Mouse (Mus musculus) liver, embryonic 14.5 days (tissue): ENCODE results near the gene Tmed4. TPM values are rescaled to one million over a fixed set of nuclear protein-coding genes. Genes with fewer than 3 reads are reported as not detected.

Experiments
- ATAC-seq: fragments of 200-750 bp; cut with Nextera tagmentation; 2 replicates; pipeline ENCODE4 v1.8.0; 2017; ENCODE audit warnings: moderate number of reproducible peaks, mild to moderate bottlenecking, moderate library complexity; ENCODE audit not compliant: insufficient read depth
- DNase-seq, 3 experiments: peaks; one replicate each; pipeline ENCODE4 v3.0.0-alpha.2; 2012 to 2013; ENCODE audit warnings: low read depth in 3 of 3, low spot score in 3 of 3
- H3K27ac ChIP-seq: fragments of 300-500 bp; sonication (generic); 2 replicates; pipeline ENCODE4 v1.5.1; 2014; ENCODE audit warnings: moderate library complexity, mild to moderate bottlenecking, control low read depth, inconsistent platforms
- H3K27me3 ChIP-seq: fragments of 300-500 bp; sonication (generic); 2 replicates; pipeline ENCODE4 v1.6.1; 2014; ENCODE audit warnings: mild to moderate bottlenecking, low read length, moderate library complexity; ENCODE audit not compliant: control insufficient read depth, insufficient read depth
- H3K36me3 ChIP-seq: fragments of 300-500 bp; sonication (generic); replicated peaks from 2 replicates; pipeline ENCODE4 v1.6.1; 2014; ENCODE audit warnings: low read depth; ENCODE audit not compliant: control insufficient read depth, insufficient read depth
- H3K4me1 ChIP-seq, 2 experiments: fragments of 200-500 bp in 1 of 2; fragments of 300-500 bp in 1 of 2; sonication (generic) in 1 of 2; replicated peaks; 2 replicates each; pipeline ENCODE4 v1.6.1; 2012 to 2014; ENCODE audit warnings: antibody characterized with exemption in 1 of 2, inconsistent platforms in 1 of 2, low read length in 1 of 2; ENCODE audit not compliant: control insufficient read depth in 2 of 2, insufficient read depth in 2 of 2
- H3K4me2 ChIP-seq: fragments of 300-500 bp; sonication (generic); 2 replicates; pipeline ENCODE4 v1.6.1; 2014; ENCODE audit warnings: low read depth, mild to moderate bottlenecking, control low read depth, moderate library complexity
- H3K4me3 ChIP-seq, 2 experiments: fragments of 200-500 bp in 1 of 2; fragments of 300-500 bp in 1 of 2; sonication (generic) in 1 of 2; 2 replicates each; pipeline ENCODE4 v1.5.1; 2012 to 2014; ENCODE audit warnings: low read depth in 2 of 2, low read length in 2 of 2, mild to moderate bottlenecking in 2 of 2, control low read depth in 1 of 2, inconsistent platforms in 1 of 2, moderate library complexity in 1 of 2; ENCODE audit not compliant: insufficient read depth in 1 of 2
- H3K9ac ChIP-seq: fragments of 300-500 bp; sonication (generic); replicated peaks from 2 replicates; pipeline ENCODE4 v1.6.1; 2014; ENCODE audit warnings: mild to moderate bottlenecking, control low read depth, moderate library complexity
- H3K9me3 ChIP-seq: fragments of 300-500 bp; sonication (generic); 2 replicates; pipeline ENCODE4 v1.6.1; 2016; ENCODE audit warnings: low read length, mixed read lengths; ENCODE audit not compliant: control insufficient read depth
- CTCF ChIP-seq: IDR thresholded peaks from 2 replicates; pipeline ENCODE4 v1.5.1; 2016; ENCODE audit warnings: antibody characterized with exemption, low read depth, control low read depth
- EP300 ChIP-seq: IDR thresholded peaks from 2 replicates; pipeline ENCODE4 v1.6.1; 2016; ENCODE audit warnings: antibody characterized with exemption, low read depth
- WGBS: fragments of 180-500 bp; shearing (Covaris S2); extraction: QIAGEN DNeasy Blood & Tissue Kit; methylation state at CpG from one replicate; pipeline ENCODE4 v1.1.7; 2014; ENCODE audit not compliant: insufficient replicate concordance; 5-methylcytosine and 5-hydroxymethylcytosine counted together
- polyA plus RNA-seq, 2 experiments: library from polyadenylated mRNA; depleted of rRNA in 1 of 2; stranded (reverse) in 1 of 2; unstranded in 1 of 2; fragments of >200 nt; fragmentation: Nextera tagmentation in 1 of 2; extraction: Ambion mirVana in 1 of 2; gene quantifications; 2 replicates each; pipeline versions ENCODE4 v1.2.1 to v1.2.3; 2012 to 2014

The Tmed4 gene
- polyA plus RNA-seq, 2 experiments, result 28.3 to 37.4 TPM

DNA sequence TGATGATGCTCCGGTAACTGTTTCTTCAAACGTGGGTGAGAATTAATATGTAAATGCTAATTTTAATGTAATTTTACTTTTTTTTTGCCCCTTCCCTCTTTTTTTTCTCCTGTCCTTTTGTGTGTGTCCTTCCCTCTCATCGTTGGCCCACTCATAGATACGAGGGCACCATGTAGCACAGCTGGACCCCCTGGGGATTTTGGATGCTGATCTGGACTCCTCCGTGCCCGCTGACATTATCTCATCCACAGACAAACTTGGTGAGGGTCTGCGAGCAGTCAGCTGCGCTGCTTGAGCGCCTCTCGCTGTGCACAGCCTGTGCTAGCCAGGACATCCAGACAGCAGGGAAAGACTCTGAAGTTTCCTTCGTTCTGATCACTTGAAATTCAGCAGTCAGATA is 42.2 kb upstream of the Tmed4 start:
- no peak overlapping the region for H3K27ac ChIP-seq
- no peaks in the 10 kb centered on the region for H3K27me3 ChIP-seq
- no peak overlapping the region for H3K9ac ChIP-seq
- no peaks in the 10 kb centered on the region for H3K4me1 ChIP-seq
- H3K36me3 ChIP-seq, result peaks cover 66% of the 10 kb centered on the region
- 90% methylated on average over 11 of the region's 11 CpGs for WGBS
- no peak overlapping the region for H3K4me2 ChIP-seq
- no peak overlapping the region for H3K4me3 ChIP-seq
- H3K9me3 ChIP-seq, result no peaks in the 10 kb centered on the region
- TF ChIP-seq CTCF (no peak), EP300 (no peak)
- no peak for ATAC-seq
- DNase-seq, result no peak

DNA sequence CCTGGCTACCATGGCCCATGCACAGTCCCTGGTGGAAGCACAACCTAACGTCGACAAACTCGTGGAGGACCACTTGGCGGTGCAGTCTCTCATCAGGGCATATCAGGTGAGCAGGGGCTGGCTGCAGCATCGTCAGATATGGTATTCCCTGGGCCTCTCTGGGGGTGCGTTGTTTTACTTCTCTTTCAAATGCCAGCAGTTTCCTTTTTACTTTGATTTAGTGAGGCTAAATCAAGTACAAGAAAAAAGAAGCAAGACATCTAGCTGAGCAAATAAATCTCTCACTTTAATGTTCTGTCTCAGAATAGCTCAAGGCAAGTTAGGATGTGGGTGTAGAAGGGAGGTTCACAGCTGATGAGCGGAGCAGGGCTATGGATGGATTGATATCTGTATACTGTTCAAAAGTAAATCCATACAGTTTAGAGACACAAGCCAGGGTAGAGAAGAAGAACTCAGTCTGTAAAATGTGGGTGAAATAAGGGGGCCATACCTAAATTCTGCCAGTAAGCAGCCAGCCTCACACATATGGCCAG is 39.3 kb upstream of the Tmed4 start:
- Histone ChIP-seq H3K4me2 (no peak overlapping the region), H3K4me3 (no peak overlapping the region), H3K9me3 (no peaks in the 10 kb centered on the region), H3K4me1 (no peaks in the 10 kb centered on the region), H3K36me3 (peaks cover 51% of the 10 kb centered on the region), H3K9ac (no peak overlapping the region), H3K27me3 (no peaks in the 10 kb centered on the region), H3K27ac (no peak overlapping the region)
- no peak for TF ChIP-seq EP300
- no peak for TF ChIP-seq CTCF
- ATAC-seq, result no peak
- DNase-seq, result no peak
- 74% methylated on average over 7 of the region's 7 CpGs for WGBS

DNA sequence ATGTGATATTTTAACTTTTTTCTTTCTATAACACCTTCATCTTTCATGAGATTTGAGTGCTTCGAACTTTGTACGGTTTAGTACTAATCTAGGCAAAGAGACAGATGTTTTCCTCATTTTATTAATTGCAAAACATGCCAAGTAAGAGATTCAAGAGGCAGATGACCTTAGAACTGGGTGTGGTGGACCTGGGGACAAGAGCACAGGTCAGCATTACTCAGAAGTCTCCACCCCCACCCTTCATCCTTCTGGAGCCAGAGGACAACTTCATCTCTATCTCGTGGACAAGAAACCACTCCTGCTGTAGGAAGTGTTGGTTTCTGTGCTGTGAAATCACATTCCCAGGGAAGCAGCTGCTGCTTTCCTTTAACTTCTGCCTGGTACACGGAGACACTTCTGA is 33.5 kb upstream of the Tmed4 start:
- Histone ChIP-seq H3K9me3 (no peaks in the 10 kb centered on the region), H3K4me1 (no peaks in the 10 kb centered on the region), H3K27me3 (no peaks in the 10 kb centered on the region), H3K36me3 (peaks cover 24% of the 10 kb centered on the region), H3K27ac (no peak overlapping the region), H3K4me2 (no peak overlapping the region), H3K9ac (no peak overlapping the region), H3K4me3 (no peak overlapping the region)
- 85% methylated on average over 4 of the region's 4 CpGs for WGBS
- DNase-seq, result no peak
- no peak for ATAC-seq
- no peak for TF ChIP-seq CTCF
- no peak for TF ChIP-seq EP300

DNA sequence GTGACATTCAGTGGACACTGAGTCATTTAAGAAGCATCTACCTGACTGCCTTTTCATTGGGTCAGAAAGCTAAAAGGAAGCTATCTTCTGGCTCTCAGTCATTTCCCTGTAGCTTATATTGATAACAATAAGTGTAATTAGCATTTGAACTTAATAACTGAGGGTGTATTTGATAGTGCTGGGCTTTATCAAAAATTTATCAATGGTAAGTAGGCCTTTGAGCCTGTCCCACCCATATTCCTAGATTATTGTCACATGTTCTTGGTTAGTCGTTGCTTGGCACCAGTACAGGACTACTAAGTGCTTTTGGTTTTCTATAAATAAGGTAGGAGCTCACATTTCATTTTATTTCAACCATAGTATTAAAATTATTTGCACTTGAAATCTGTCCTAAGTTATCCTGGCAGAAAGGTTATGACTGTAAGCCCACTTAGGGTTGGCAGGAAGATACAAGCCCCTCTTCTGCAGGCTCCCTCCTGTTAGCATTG is 31.3 kb upstream of the Tmed4 start:
- Histone ChIP-seq H3K36me3 (peaks cover 37% of the 10 kb centered on the region), H3K4me1 (no peaks in the 10 kb centered on the region), H3K9me3 (no peaks in the 10 kb centered on the region), H3K27me3 (no peaks in the 10 kb centered on the region), H3K27ac (no peak overlapping the region), H3K4me2 (no peak overlapping the region), H3K4me3 (no peak overlapping the region), H3K9ac (no peak overlapping the region)
- DNase-seq, result no peak
- WGBS, result 55% methylated on average over 1 of the region's 1 CpGs
- TF ChIP-seq CTCF, result no peak
- TF ChIP-seq EP300, result no peak
- no peak for ATAC-seq

DNA sequence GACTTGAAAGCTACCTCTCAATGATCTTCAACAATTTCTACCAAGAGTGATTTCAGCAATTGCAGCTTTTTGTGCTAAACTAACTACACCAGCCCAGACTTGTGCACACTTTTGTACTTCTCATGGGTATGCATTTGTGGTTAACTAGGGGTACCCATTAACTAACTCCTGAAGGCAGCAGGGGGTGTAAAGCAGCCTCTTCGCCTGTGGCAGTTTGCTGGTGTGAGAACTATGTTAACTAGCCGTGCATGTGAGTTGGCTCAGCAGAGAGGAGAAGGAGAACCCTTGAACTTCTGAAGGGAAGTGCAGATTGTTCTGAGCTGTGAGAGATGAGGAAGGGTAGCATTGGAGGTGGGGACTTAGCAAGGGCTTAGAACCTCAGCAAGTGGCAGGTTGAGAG is 28.1 kb upstream of the Tmed4 start:
- Histone ChIP-seq H3K9me3 (no peaks in the 10 kb centered on the region), H3K9ac (no peak overlapping the region), H3K36me3 (peaks cover 66% of the 10 kb centered on the region), H3K4me3 (no peak overlapping the region), H3K4me2 (no peak overlapping the region), H3K27ac (no peak overlapping the region), H3K4me1 (no peaks in the 10 kb centered on the region), H3K27me3 (no peaks in the 10 kb centered on the region)
- ATAC-seq (no peak), DNase-seq (no peak)
- WGBS, result 70% methylated on average over 2 of the region's 2 CpGs
- TF ChIP-seq CTCF (no peak), EP300 (no peak)
